Mouse (Mus musculus) embryonic facial prominence, embryonic 13.5 days (tissue): ENCODE results near the gene Ryr3. TPM values are rescaled to one million over a fixed set of nuclear protein-coding genes. Genes with fewer than 3 reads are reported as not detected.

Experiments used
- ATAC-seq: fragments of 200-750 bp; cut with Nextera tagmentation; 2 replicates; pipeline ENCODE4 v1.8.0; 2017; ENCODE audit warnings: low read depth; ENCODE audit not compliant: insufficient number of reproducible peaks, insufficient read depth, low FRiP score, low TSS enrichment
- H3K27ac ChIP-seq: fragments of 300-500 bp; sonication (generic); 2 replicates; pipeline ENCODE4 v1.5.1; 2015; ENCODE audit warnings: moderate library complexity, mild to moderate bottlenecking, inconsistent platforms
- H3K27me3 ChIP-seq: fragments of 300-500 bp; sonication (generic); 2 replicates; pipeline ENCODE4 v1.6.1; 2015; ENCODE audit warnings: mild to moderate bottlenecking, inconsistent platforms
- H3K36me3 ChIP-seq: fragments of 300-500 bp; sonication (generic); 2 replicates; pipeline ENCODE4 v1.6.1; 2015; ENCODE audit warnings: mild to moderate bottlenecking, inconsistent platforms
- H3K4me1 ChIP-seq: fragments of 300-500 bp; sonication (generic); 2 replicates; pipeline ENCODE4 v1.6.1; 2015; ENCODE audit warnings: inconsistent platforms
- H3K4me2 ChIP-seq: fragments of 300-500 bp; sonication (generic); 2 replicates; pipeline ENCODE4 v1.6.1; 2015; ENCODE audit warnings: moderate library complexity, mild to moderate bottlenecking, inconsistent platforms
- H3K4me3 ChIP-seq: fragments of 300-500 bp; sonication (generic); 2 replicates; pipeline ENCODE4 v1.5.1; 2015; ENCODE audit warnings: mild to moderate bottlenecking, inconsistent platforms
- H3K9ac ChIP-seq: fragments of 300-500 bp; sonication (generic); 2 replicates; pipeline ENCODE4 v1.6.1; 2015; ENCODE audit warnings: mild to moderate bottlenecking, inconsistent platforms
- H3K9me3 ChIP-seq: fragments of 300-500 bp; sonication (generic); 2 replicates; pipeline ENCODE4 v1.6.1; 2016; ENCODE audit warnings: inconsistent platforms
- WGBS: fragments of 180-500 bp; shearing (Covaris S2); methylation state at CpG from one replicate; pipeline ENCODE4 v1.1.7; 2015; ENCODE audit warnings: mixed read lengths; 5-methylcytosine and 5-hydroxymethylcytosine counted together
- polyA plus RNA-seq: library from polyadenylated mRNA; unstranded; fragments of >200 nt; fragmentation: Nextera tagmentation; extraction: Ambion mirVana; gene quantifications from 2 replicates; pipeline ENCODE4 v1.2.1, GENCODE M21; 2015

Gene Ryr3
- polyA plus RNA-seq, 1 experiment from 2014 or later, result 1.3 TPM

- Histone ChIP-seq H3K4me2 (no peak overlapping the region), H3K27me3 (no peaks in the 10 kb centered on the region), H3K9ac (no peak overlapping the region), H3K27ac (no peak overlapping the region), H3K4me3 (no peak overlapping the region), H3K4me1 (no peaks in the 10 kb centered on the region), H3K36me3 (no peaks in the 10 kb centered on the region), H3K9me3 (no peaks in the 10 kb centered on the region)
- no peak for ATAC-seq
- 82% methylated on average over 4 of the region's 4 CpGs for WGBS
These were observed 307.8 kb downstream of the Ryr3 start for GRCm38 (mm10) chr2:112909142-112909541.

GRCm38 (mm10) chr2:112900747-112901146 lies 316.1 kb downstream of the Ryr3 start:
- H3K4me3 ChIP-seq, result no peak overlapping the region
- no peak for ATAC-seq
- no peaks in the 10 kb centered on the region for H3K9me3 ChIP-seq
- no peak overlapping the region for H3K27ac ChIP-seq
- WGBS, result 79% methylated on average over 5 of the region's 5 CpGs
- H3K4me1 ChIP-seq, result no peaks in the 10 kb centered on the region
- H3K4me2 ChIP-seq, result no peak overlapping the region
- no peaks in the 10 kb centered on the region for H3K36me3 ChIP-seq
- H3K9ac ChIP-seq, result no peak overlapping the region
- no peaks in the 10 kb centered on the region for H3K27me3 ChIP-seq

DNA sequence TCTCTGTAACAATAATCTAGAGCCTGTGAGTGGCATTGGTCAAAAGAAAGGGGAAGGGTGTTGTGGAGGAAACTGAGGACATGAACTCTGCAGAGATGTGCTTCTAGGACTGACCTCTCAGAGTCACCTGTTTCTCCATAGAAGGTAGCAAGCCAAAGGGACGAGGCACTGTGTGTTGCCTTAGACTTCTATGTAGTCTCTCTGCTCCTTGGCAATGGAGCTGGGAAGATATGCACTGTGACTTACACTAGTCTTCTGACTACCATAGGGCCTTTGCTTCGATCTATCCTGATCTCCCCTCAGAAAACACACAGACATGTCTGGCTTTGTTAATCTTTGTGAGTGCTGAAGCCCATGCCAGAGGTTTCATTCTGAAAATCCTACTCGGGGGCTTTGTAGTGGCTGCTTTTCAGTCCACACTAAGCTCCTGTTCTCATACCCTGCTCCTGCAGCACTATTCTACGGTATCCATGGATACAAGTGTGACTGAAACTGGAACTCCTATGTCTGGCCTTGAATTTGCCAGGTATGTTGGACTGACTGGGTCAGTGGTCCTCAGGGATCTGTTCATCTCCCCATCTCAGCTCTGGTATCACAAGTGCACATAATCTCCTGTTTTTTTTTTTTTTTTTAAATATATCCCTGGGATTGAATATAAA lies 332.3 kb downstream of the Ryr3 start:
- H3K9ac ChIP-seq, result no peak overlapping the region
- ATAC-seq, result no peak
- no peaks in the 10 kb centered on the region for H3K9me3 ChIP-seq
- H3K36me3 ChIP-seq, result no peaks in the 10 kb centered on the region
- H3K4me2 ChIP-seq, result no peak overlapping the region
- H3K4me3 ChIP-seq, result no peak overlapping the region
- 67% methylated on average over 4 of the region's 4 CpGs for WGBS
- H3K27me3 ChIP-seq, result no peaks in the 10 kb centered on the region
- no peaks in the 10 kb centered on the region for H3K4me1 ChIP-seq
- H3K27ac ChIP-seq, result no peak overlapping the region

GRCm38 (mm10) chr2:112881805-112882204 lies 335.1 kb downstream of the Ryr3 start:
- Histone ChIP-seq H3K9ac (no peak overlapping the region), H3K4me2 (no peak overlapping the region), H3K27ac (no peak overlapping the region), H3K4me3 (no peak overlapping the region), H3K36me3 (no peaks in the 10 kb centered on the region), H3K4me1 (no peaks in the 10 kb centered on the region), H3K27me3 (no peaks in the 10 kb centered on the region), H3K9me3 (no peaks in the 10 kb centered on the region)
- 83% methylated on average over 2 of the region's 2 CpGs for WGBS
- ATAC-seq, result no peak

- Histone ChIP-seq H3K4me1 (no peaks in the 10 kb centered on the region), H3K9me3 (no peaks in the 10 kb centered on the region), H3K27ac (no peak overlapping the region), H3K9ac (no peak overlapping the region), H3K27me3 (no peaks in the 10 kb centered on the region), H3K4me2 (no peak overlapping the region), H3K4me3 (no peak overlapping the region), H3K36me3 (no peaks in the 10 kb centered on the region)
- WGBS, result 74% methylated on average over 1 of the region's 1 CpGs
- ATAC-seq, result no peak
These were observed 335.5 kb downstream of the Ryr3 start for GRCm38 (mm10) chr2:112881376-112881775.

GRCm38 (mm10) chr2:112877404-112877803 lies 339.5 kb downstream of the Ryr3 start:
- H3K9ac ChIP-seq, result no peak overlapping the region
- no peak overlapping the region for H3K27ac ChIP-seq
- H3K4me2 ChIP-seq, result no peak overlapping the region
- no peaks in the 10 kb centered on the region for H3K9me3 ChIP-seq
- no peak for ATAC-seq
- WGBS, result 69% methylated on average over 3 of the region's 3 CpGs
- no peaks in the 10 kb centered on the region for H3K4me1 ChIP-seq
- H3K4me3 ChIP-seq, result no peak overlapping the region
- no peaks in the 10 kb centered on the region for H3K27me3 ChIP-seq
- no peaks in the 10 kb centered on the region for H3K36me3 ChIP-seq

- Histone ChIP-seq H3K36me3 (no peaks in the 10 kb centered on the region), H3K9me3 (no peaks in the 10 kb centered on the region), H3K4me2 (no peak overlapping the region), H3K9ac (no peak overlapping the region), H3K27ac (no peak overlapping the region), H3K4me3 (no peak overlapping the region), H3K4me1 (no peaks in the 10 kb centered on the region), H3K27me3 (no peaks in the 10 kb centered on the region)
- WGBS, result 80% methylated on average over 2 of the region's 2 CpGs
- no peak for ATAC-seq
These were observed 350.8 kb downstream of the Ryr3 start for GRCm38 (mm10) chr2:112866043-112866551.

GRCm38 (mm10) chr2:112861792-112862191 lies 355.1 kb downstream of the Ryr3 start:
- no peak for ATAC-seq
- Histone ChIP-seq H3K36me3 (no peaks in the 10 kb centered on the region), H3K27ac (no peak overlapping the region), H3K9me3 (no peaks in the 10 kb centered on the region), H3K9ac (no peak overlapping the region), H3K4me3 (no peak overlapping the region), H3K27me3 (no peaks in the 10 kb centered on the region), H3K4me2 (no peak overlapping the region), H3K4me1 (no peaks in the 10 kb centered on the region)
- WGBS, result 93% methylated on average over 4 of the region's 4 CpGs

GRCm38 (mm10) chr2:112845583-112846512 lies 371.0 kb downstream of the Ryr3 start:
- 58% methylated on average over 4 of the region's 4 CpGs for WGBS
- Histone ChIP-seq H3K9ac (no peak overlapping the region), H3K4me3 (no peak overlapping the region), H3K27ac (no peak overlapping the region), H3K4me1 (no peaks in the 10 kb centered on the region), H3K9me3 (0 out of 2 replicates have a peak, but pooled peaks cover 3% of the 10 kb centered on the region), H3K36me3 (no peaks in the 10 kb centered on the region), H3K27me3 (no peaks in the 10 kb centered on the region), H3K4me2 (no peak overlapping the region)
- ATAC-seq, result no peak

DNA sequence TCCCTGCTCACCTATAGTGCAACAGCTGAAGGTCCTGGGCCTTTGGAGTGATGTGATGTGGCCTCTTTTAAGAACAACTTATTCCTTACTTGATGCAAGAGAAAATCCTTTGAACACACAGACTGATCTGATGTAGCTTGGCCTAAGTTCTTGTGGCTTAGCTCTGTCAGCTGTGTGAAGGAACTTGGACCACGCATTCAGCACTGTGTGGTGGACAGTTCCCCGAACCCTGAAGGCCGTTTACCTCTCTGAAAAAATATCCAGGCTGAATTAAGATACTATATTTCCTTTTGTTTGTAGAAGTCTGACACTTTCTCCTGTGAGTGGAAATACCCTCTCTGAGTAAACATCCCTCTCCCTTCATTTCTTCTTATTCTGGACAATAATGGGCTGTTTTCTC lies 374.0 kb downstream of the Ryr3 start:
- ATAC-seq, result no peak
- Histone ChIP-seq H3K4me2 (no peak overlapping the region), H3K9ac (no peak overlapping the region), H3K4me3 (no peak overlapping the region), H3K9me3 (no peaks in the 10 kb centered on the region), H3K36me3 (no peaks in the 10 kb centered on the region), H3K27ac (no peak overlapping the region), H3K27me3 (no peaks in the 10 kb centered on the region), H3K4me1 (no peaks in the 10 kb centered on the region)
- 19% methylated on average over 3 of the region's 3 CpGs for WGBS

DNA sequence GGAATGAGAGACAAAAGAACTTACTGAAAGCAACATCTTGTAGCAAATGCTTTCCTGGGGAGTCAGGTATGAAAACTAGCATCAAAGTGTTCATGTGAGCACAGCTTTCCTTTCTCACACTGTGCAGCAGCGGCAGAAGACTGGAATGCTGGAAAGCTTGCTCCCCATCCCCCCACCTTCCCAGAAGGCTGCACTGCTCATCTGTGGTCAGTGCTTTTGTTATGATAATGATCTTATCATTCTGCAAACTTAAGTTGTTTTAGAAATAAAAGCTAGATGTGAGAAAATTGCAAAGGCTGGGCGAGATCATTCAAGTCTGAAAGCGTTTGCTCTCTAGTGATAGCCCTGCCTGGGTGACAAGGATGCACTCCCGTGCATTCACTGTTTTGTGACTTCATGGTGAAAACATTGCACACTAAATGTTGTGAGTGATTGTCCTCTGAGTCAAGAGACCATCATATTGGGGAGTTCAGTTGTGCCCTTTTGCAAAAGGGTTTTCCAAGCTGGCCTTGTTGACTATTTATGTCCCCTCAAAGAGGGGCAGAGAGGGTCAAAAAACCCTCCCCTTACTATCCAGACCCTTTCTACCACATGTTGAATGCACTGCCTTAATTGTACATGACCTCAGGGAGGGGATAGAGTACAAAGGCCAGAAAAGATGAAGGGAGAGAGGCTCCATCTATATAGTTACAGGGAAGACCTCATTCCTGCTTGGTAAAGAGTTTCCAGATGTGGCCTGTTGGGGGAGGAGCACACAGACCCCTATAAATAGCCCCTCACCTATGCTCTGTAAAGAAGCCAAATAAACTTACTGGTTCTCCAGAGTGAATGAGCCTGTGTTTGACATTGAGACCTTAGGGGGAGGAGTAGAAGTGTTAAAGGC lies 385.2 kb downstream of the Ryr3 start:
- WGBS, result 31% methylated on average over 4 of the region's 4 CpGs
- no peak overlapping the region for H3K4me3 ChIP-seq
- H3K27ac ChIP-seq, result no peak overlapping the region
- H3K9me3 ChIP-seq, result no peaks in the 10 kb centered on the region
- no peaks in the 10 kb centered on the region for H3K27me3 ChIP-seq
- no peaks in the 10 kb centered on the region for H3K36me3 ChIP-seq
- H3K4me2 ChIP-seq, result no peak overlapping the region
- H3K4me1 ChIP-seq, result no peaks in the 10 kb centered on the region
- ATAC-seq, result no peak
- H3K9ac ChIP-seq, result no peak overlapping the region
